Mouse (Mus musculus) forebrain, embryonic 12.5 days (tissue): ENCODE measurements around the gene Gm11042. TPM values are rescaled to one million over a fixed set of nuclear protein-coding genes. Genes with fewer than 3 reads are reported as not detected.

Experiments used
- ATAC-seq: fragments of 200-750 bp; cut with Nextera tagmentation; 2 replicates; pipeline ENCODE4 v1.8.0; 2017; ENCODE audit warnings: moderate TSS enrichment; ENCODE audit not compliant: low FRiP score
- H3K27ac ChIP-seq: fragments of 300-500 bp; sonication (generic); 2 replicates; pipeline ENCODE4 v1.5.1; 2016; ENCODE audit warnings: mild to moderate bottlenecking
- H3K27me3 ChIP-seq: fragments of 300-500 bp; sonication (generic); 2 replicates; pipeline ENCODE4 v1.6.1; 2016; ENCODE audit warnings: mild to moderate bottlenecking
- H3K36me3 ChIP-seq: fragments of 300-500 bp; sonication (generic); replicated peaks from 2 replicates; pipeline ENCODE4 v1.6.1; 2016; ENCODE audit warnings: mild to moderate bottlenecking
- H3K4me1 ChIP-seq: fragments of 300-500 bp; sonication (generic); 2 replicates; pipeline ENCODE4 v1.6.1; 2016
- H3K4me2 ChIP-seq: fragments of 300-500 bp; sonication (generic); 2 replicates; pipeline ENCODE4 v1.6.1; 2016; ENCODE audit warnings: mild to moderate bottlenecking, moderate library complexity
- H3K4me3 ChIP-seq: fragments of 300-500 bp; sonication (generic); replicated peaks from 2 replicates; pipeline ENCODE4 v1.5.1; 2016; ENCODE audit warnings: mild to moderate bottlenecking
- H3K9ac ChIP-seq: fragments of 300-500 bp; sonication (generic); 2 replicates; pipeline ENCODE4 v1.6.1; 2016; ENCODE audit warnings: mild to moderate bottlenecking
- H3K9me3 ChIP-seq: fragments of 300-500 bp; sonication (generic); 2 replicates; pipeline ENCODE4 v1.6.1; 2016
- WGBS: fragments of 180-500 bp; shearing (Covaris S2); methylation state at CpG from one replicate; pipeline ENCODE4 v1.1.7; 2016; 5-methylcytosine and 5-hydroxymethylcytosine counted together
- polyA plus RNA-seq: library from polyadenylated mRNA; unstranded; fragments of >200 nt; fragmentation: Nextera tagmentation; extraction: Ambion mirVana; gene quantifications from 2 replicates; pipeline ENCODE4 v1.2.1, GENCODE M21; 2016

Gene Gm11042
- polyA plus RNA-seq = not detected in 2 replicates

- Histone ChIP-seq H3K4me2 (peak within 1 kb of the TSS; percentile 63), H3K4me3 (peak within 1 kb of the TSS; percentile 41), H3K9me3 (no peaks in the 10 kb centered on the region), H3K27ac (peak within 1 kb of the TSS; percentile 85), H3K27me3 (0 out of 2 replicates have a peak, but pooled peaks cover 3% of the 10 kb centered on the region), H3K36me3 (no peaks in the 10 kb centered on the region), H3K4me1 (0 out of 2 replicates have a peak, but pooled peaks cover 2% of the 10 kb centered on the region), H3K9ac (peak within 1 kb of the TSS; percentile 70)
- WGBS = 34% methylated on average over 16 of the region's 18 CpGs
- peak; percentile 73 for ATAC-seq
Observed at GRCm38 (mm10) chr12:74316344-74316973, at the start of gene Gm11042. Gm11042 (minus strand) TSS chr12:74316394.

- Histone ChIP-seq H3K4me2 (no peak overlapping the region), H3K9ac (no peak overlapping the region), H3K36me3 (no peaks in the 10 kb centered on the region), H3K9me3 (no peaks in the 10 kb centered on the region), H3K27ac (no peak overlapping the region), H3K4me3 (no peak overlapping the region), H3K27me3 (no peaks in the 10 kb centered on the region), H3K4me1 (0 out of 2 replicates have a peak, but pooled peaks cover 3% of the 10 kb centered on the region)
- ATAC-seq = no peak
- 91% methylated on average over 7 of the region's 7 CpGs for WGBS
Observed at GRCm38 (mm10) chr12:74364477-74364876, 48.3 kb upstream of the Gm11042 start.

GRCm38 (mm10) chr12:74363076-74363475, 46.9 kb upstream of the Gm11042 start:
- Histone ChIP-seq H3K9ac (no peak overlapping the region), H3K36me3 (no peaks in the 10 kb centered on the region), H3K27me3 (no peaks in the 10 kb centered on the region), H3K4me3 (no peak overlapping the region), H3K27ac (no peak overlapping the region), H3K4me1 (0 out of 2 replicates have a peak, but pooled peaks cover 3% of the 10 kb centered on the region), H3K9me3 (no peaks in the 10 kb centered on the region), H3K4me2 (no peak overlapping the region)
- no peak for ATAC-seq
- 37% methylated on average over 6 of the region's 6 CpGs for whole genome bisulfite sequencing

- no peak overlapping the region for H3K4me2 ChIP-seq
- H3K4me3 ChIP-seq = no peak overlapping the region
- no peak for ATAC-seq
- no peaks in the 10 kb centered on the region for H3K9me3 ChIP-seq
- H3K27me3 ChIP-seq = no peaks in the 10 kb centered on the region
- H3K4me1 ChIP-seq = 0 out of 2 replicates have a peak, but pooled peaks cover 3% of the 10 kb centered on the region
- H3K9ac ChIP-seq = no peak overlapping the region
- 76% methylated on average over 2 of the region's 2 CpGs for WGBS
- H3K27ac ChIP-seq = no peak overlapping the region
- H3K36me3 ChIP-seq = no peaks in the 10 kb centered on the region
Observed at GRCm38 (mm10) chr12:74362453-74362852, 46.3 kb upstream of the Gm11042 start.

- H3K4me3 ChIP-seq = no peak overlapping the region
- H3K4me2 ChIP-seq = no peak overlapping the region
- H3K9me3 ChIP-seq = no peaks in the 10 kb centered on the region
- 80% methylated on average over 5 of the region's 5 CpGs for WGBS
- 0 out of 2 replicates have a peak, but pooled peaks cover 3% of the 10 kb centered on the region for H3K4me1 ChIP-seq
- H3K36me3 ChIP-seq = no peaks in the 10 kb centered on the region
- H3K27me3 ChIP-seq = no peaks in the 10 kb centered on the region
- no peak for ATAC-seq
- no peak overlapping the region for H3K9ac ChIP-seq
- no peak overlapping the region for H3K27ac ChIP-seq
Observed at GRCm38 (mm10) chr12:74359791-74360190, 43.6 kb upstream of the Gm11042 start.

- ATAC-seq = no peak
Observed at GRCm38 (mm10) chr12:74357806-74358205, 41.6 kb upstream of the Gm11042 start.

GRCm38 (mm10) chr12:74342720-74343119, 26.5 kb upstream of the Gm11042 start:
- no peak overlapping the region for H3K27ac ChIP-seq
- WGBS = 93% methylated on average over 3 of the region's 3 CpGs
- no peak overlapping the region for H3K9ac ChIP-seq
- no peaks in the 10 kb centered on the region for H3K36me3 ChIP-seq
- H3K4me2 ChIP-seq = no peak overlapping the region
- no peak overlapping the region for H3K4me3 ChIP-seq
- no peaks in the 10 kb centered on the region for H3K27me3 ChIP-seq
- no peak for ATAC-seq
- H3K4me1 ChIP-seq = no peaks in the 10 kb centered on the region
- H3K9me3 ChIP-seq = no peaks in the 10 kb centered on the region

More at GRCm38 (mm10) chr12:74357806-74358205, 41.6 kb upstream of the Gm11042 start:
- no peaks in the 10 kb centered on the region for H3K9me3 ChIP-seq
- no peaks in the 10 kb centered on the region for H3K4me1 ChIP-seq
- H3K27me3 ChIP-seq = no peaks in the 10 kb centered on the region
- H3K9ac ChIP-seq = no peak overlapping the region
- no peaks in the 10 kb centered on the region for H3K36me3 ChIP-seq
- no peak overlapping the region for H3K4me3 ChIP-seq
- WGBS = 60% methylated on average over 6 of the region's 6 CpGs
- no peak overlapping the region for H3K27ac ChIP-seq
- H3K4me2 ChIP-seq = no peak overlapping the region

GRCm38 (mm10) chr12:74340070-74340469, 23.9 kb upstream of the Gm11042 start:
- WGBS = 82% methylated on average over 2 of the region's 2 CpGs
- H3K4me1 ChIP-seq = no peaks in the 10 kb centered on the region

GRCm38 (mm10) chr12:74333706-74334105, 17.5 kb upstream of the Gm11042 start:
- Histone ChIP-seq H3K4me2 (no peak overlapping the region), H3K27me3 (no peaks in the 10 kb centered on the region), H3K27ac (no peak overlapping the region), H3K4me3 (no peak overlapping the region), H3K9ac (no peak overlapping the region), H3K36me3 (no peaks in the 10 kb centered on the region), H3K4me1 (no peaks in the 10 kb centered on the region), H3K9me3 (no peaks in the 10 kb centered on the region)
- ATAC-seq = no peak
- WGBS = 88% methylated on average over 6 of the region's 6 CpGs

More at GRCm38 (mm10) chr12:74340070-74340469, 23.9 kb upstream of the Gm11042 start:
- no peak for ATAC-seq
- Histone ChIP-seq H3K9ac (no peak overlapping the region), H3K27ac (no peak overlapping the region), H3K9me3 (no peaks in the 10 kb centered on the region), H3K4me2 (no peak overlapping the region), H3K36me3 (no peaks in the 10 kb centered on the region), H3K4me3 (no peak overlapping the region), H3K27me3 (no peaks in the 10 kb centered on the region)

GRCm38 (mm10) chr12:74333016-74333415, 16.8 kb upstream of the Gm11042 start:
- no peak overlapping the region for H3K4me3 ChIP-seq
- 23% methylated on average over 13 of the region's 13 CpGs for WGBS

GRCm38 (mm10) chr12:74329759-74330158, 13.6 kb upstream of the Gm11042 start:
- Histone ChIP-seq H3K4me3 (no peak overlapping the region), H3K36me3 (no peaks in the 10 kb centered on the region), H3K27ac (no peak overlapping the region), H3K27me3 (no peaks in the 10 kb centered on the region), H3K9me3 (no peaks in the 10 kb centered on the region), H3K9ac (no peak overlapping the region), H3K4me2 (no peak overlapping the region), H3K4me1 (no peaks in the 10 kb centered on the region)
- no peak for ATAC-seq
- 93% methylated on average over 6 of the region's 6 CpGs for WGBS

More at GRCm38 (mm10) chr12:74333016-74333415, 16.8 kb upstream of the Gm11042 start:
- Histone ChIP-seq H3K9ac (no peak overlapping the region), H3K4me2 (no peak overlapping the region), H3K27ac (no peak overlapping the region), H3K36me3 (no peaks in the 10 kb centered on the region), H3K27me3 (no peaks in the 10 kb centered on the region), H3K9me3 (no peaks in the 10 kb centered on the region), H3K4me1 (no peaks in the 10 kb centered on the region)
- peak; percentile 83; the same call in 1 of the 2 replicates for ATAC-seq

GRCm38 (mm10) chr12:74326644-74327043, 10.4 kb upstream of the Gm11042 start:
- Histone ChIP-seq H3K36me3 (no peaks in the 10 kb centered on the region), H3K9ac (no peak overlapping the region), H3K4me1 (no peaks in the 10 kb centered on the region), H3K9me3 (no peaks in the 10 kb centered on the region), H3K27me3 (no peaks in the 10 kb centered on the region), H3K4me2 (no peak overlapping the region), H3K27ac (no peak overlapping the region), H3K4me3 (no peak overlapping the region)
- ATAC-seq = no peak
- 83% methylated on average over 3 of the region's 3 CpGs for WGBS

GRCm38 (mm10) chr12:74321981-74322380, 5.8 kb upstream of the Gm11042 start:
- H3K4me2 ChIP-seq = no peak overlapping the region
- H3K9ac ChIP-seq = no peak overlapping the region
- H3K9me3 ChIP-seq = no peaks in the 10 kb centered on the region
- no peaks in the 10 kb centered on the region for H3K4me1 ChIP-seq
- no peak overlapping the region for H3K27ac ChIP-seq
- no peaks in the 10 kb centered on the region for H3K36me3 ChIP-seq
- no peak overlapping the region for H3K4me3 ChIP-seq
- H3K27me3 ChIP-seq = 0 out of 2 replicates have a peak, but pooled peaks cover 3% of the 10 kb centered on the region
- WGBS = 79% methylated on average over 5 of the region's 5 CpGs
- no peak for ATAC-seq
